Mouse (Mus musculus) stomach, postnatal 0 days (tissue): ENCODE measurements around the gene Hebp1. TPM values are rescaled to one million over a fixed set of nuclear protein-coding genes. Genes with fewer than 3 reads are reported as not detected.

Experiments used
- ATAC-seq: fragments of 200-750 bp; cut with Nextera tagmentation; 2 replicates; pipeline ENCODE4 v1.8.0; 2017; ENCODE audit not compliant: low FRiP score, low TSS enrichment
- DNase-seq: peaks from one replicate; pipeline ENCODE4 v3.0.0-alpha.2; 2016; ENCODE audit warnings: low spot score
- H3K27ac ChIP-seq: fragments of 300-500 bp; sonication (generic); replicated peaks from 2 replicates; pipeline ENCODE4 v1.5.1; 2014; ENCODE audit warnings: mild to moderate bottlenecking, control low read depth
- H3K27me3 ChIP-seq: fragments of 300-500 bp; sonication (generic); 2 replicates; pipeline ENCODE4 v1.6.1; 2014; ENCODE audit warnings: low read length; ENCODE audit not compliant: control insufficient read depth, insufficient read depth
- H3K36me3 ChIP-seq: fragments of 300-500 bp; sonication (generic); 2 replicates; pipeline ENCODE4 v1.6.1; 2014; ENCODE audit warnings: low read length, mixed read lengths; ENCODE audit not compliant: control insufficient read depth, insufficient read depth
- H3K4me1 ChIP-seq: fragments of 300-500 bp; sonication (generic); replicated peaks from 2 replicates; pipeline ENCODE4 v1.6.1; 2014; ENCODE audit warnings: antibody characterized with exemption; ENCODE audit not compliant: control insufficient read depth, insufficient read depth
- H3K4me2 ChIP-seq: fragments of 300-500 bp; sonication (generic); replicated peaks from 2 replicates; pipeline ENCODE4 v1.6.1; 2014; ENCODE audit warnings: low read depth, mild to moderate bottlenecking, control low read depth, moderate library complexity
- H3K4me3 ChIP-seq: fragments of 300-500 bp; sonication (generic); 2 replicates; pipeline ENCODE4 v1.5.1; 2014; ENCODE audit warnings: low read depth, low read length, control low read depth
- H3K9ac ChIP-seq: fragments of 300-500 bp; sonication (generic); 2 replicates; pipeline ENCODE4 v1.6.1; 2014; ENCODE audit warnings: mild to moderate bottlenecking, low read length, control low read depth, mixed read lengths
- H3K9me3 ChIP-seq: fragments of 300-500 bp; sonication (generic); 2 replicates; pipeline ENCODE4 v1.6.1; 2016; ENCODE audit warnings: low read length; ENCODE audit not compliant: control insufficient read depth
- CTCF ChIP-seq: IDR thresholded peaks from 2 replicates; pipeline ENCODE4 v1.5.1; 2016; ENCODE audit warnings: antibody characterized with exemption, low read depth, mild to moderate bottlenecking, moderate library complexity
- EP300 ChIP-seq: optimal IDR thresholded peaks from 2 replicates; pipeline ENCODE3; 2016; ENCODE audit warnings: antibody characterized with exemption
- WGBS: fragments of 180-500 bp; shearing (Covaris S2); extraction: QIAGEN DNeasy Blood & Tissue Kit; methylation state at CpG from one replicate; pipeline ENCODE4 v1.1.7; 2014; 5-methylcytosine and 5-hydroxymethylcytosine counted together
- polyA plus RNA-seq: library from polyadenylated mRNA; unstranded; fragments of >200 nt; fragmentation: Nextera tagmentation; extraction: Ambion mirVana; gene quantifications from 2 replicates; pipeline ENCODE4 v1.2.1, GENCODE M21; 2015

Gene Hebp1
- polyA plus RNA-seq, 1 experiment from 2014 or later, result 33.7 TPM

DNA sequence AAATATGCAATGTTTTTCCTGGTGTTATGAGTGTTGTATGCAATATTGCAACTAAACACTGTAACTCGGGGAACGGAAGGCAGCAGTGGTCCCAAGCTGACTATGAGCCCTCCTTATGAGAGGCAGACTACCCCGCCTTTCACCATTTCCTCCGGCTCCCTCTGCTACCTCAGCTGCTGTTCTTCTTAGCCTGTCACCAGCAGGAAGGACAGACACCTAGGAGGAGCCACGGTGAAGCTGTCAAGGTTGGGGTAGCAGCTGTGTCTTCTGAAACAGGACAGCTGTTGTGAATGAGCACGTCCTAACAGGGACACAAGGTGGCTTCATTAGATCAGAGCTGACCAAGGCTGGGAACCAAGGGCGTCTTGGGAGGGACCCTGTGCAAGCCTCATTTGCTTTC lies 59.6 kb downstream of the Hebp1 start:
- H3K36me3 ChIP-seq, result no peaks in the 10 kb centered on the region; the same call in 1 of the 2 replicates
- no peaks in the 10 kb centered on the region for H3K27me3 ChIP-seq
- no peak overlapping the region for H3K4me2 ChIP-seq
- H3K4me1 ChIP-seq, result no peaks in the 10 kb centered on the region
- no peaks in the 10 kb centered on the region for H3K9me3 ChIP-seq
- ATAC-seq (no peak), DNase-seq (no peak)
- no peak overlapping the region for H3K4me3 ChIP-seq
- no peak overlapping the region for H3K27ac ChIP-seq
- H3K9ac ChIP-seq, result no peak overlapping the region
- 66% methylated on average over 7 of the region's 7 CpGs for WGBS
- TF ChIP-seq EP300 (no peak), CTCF (no peak)

DNA sequence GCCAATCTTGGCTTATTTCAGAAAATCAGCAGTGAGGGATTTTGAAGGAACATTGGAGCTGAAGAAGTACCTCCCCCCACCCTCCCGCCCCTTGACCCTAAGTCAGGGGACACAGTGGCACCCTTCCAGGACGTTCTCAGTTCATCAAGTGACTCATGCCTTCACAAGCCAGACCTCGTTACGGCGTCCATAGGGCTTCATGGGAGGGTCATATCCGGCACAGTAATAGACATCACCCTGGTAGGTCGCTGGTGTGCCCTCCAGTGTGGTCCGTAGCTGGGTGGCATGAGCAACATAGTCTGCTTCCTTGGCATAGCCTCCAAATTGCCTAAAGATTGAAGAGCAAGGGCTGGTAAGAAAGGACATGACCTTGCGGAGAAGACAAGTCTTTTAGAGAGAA lies 60.1 kb downstream of the Hebp1 start:
- Histone ChIP-seq H3K4me2 (no peak overlapping the region), H3K4me3 (no peak overlapping the region), H3K27ac (no peak overlapping the region), H3K4me1 (no peaks in the 10 kb centered on the region), H3K9ac (no peak overlapping the region), H3K9me3 (no peaks in the 10 kb centered on the region), H3K27me3 (no peaks in the 10 kb centered on the region), H3K36me3 (no peaks in the 10 kb centered on the region; the same call in 1 of the 2 replicates)
- TF ChIP-seq EP300 (no peak), CTCF (no peak)
- no peak for DNase-seq
- no peak for ATAC-seq
- WGBS, result 74% methylated on average over 9 of the region's 9 CpGs

DNA sequence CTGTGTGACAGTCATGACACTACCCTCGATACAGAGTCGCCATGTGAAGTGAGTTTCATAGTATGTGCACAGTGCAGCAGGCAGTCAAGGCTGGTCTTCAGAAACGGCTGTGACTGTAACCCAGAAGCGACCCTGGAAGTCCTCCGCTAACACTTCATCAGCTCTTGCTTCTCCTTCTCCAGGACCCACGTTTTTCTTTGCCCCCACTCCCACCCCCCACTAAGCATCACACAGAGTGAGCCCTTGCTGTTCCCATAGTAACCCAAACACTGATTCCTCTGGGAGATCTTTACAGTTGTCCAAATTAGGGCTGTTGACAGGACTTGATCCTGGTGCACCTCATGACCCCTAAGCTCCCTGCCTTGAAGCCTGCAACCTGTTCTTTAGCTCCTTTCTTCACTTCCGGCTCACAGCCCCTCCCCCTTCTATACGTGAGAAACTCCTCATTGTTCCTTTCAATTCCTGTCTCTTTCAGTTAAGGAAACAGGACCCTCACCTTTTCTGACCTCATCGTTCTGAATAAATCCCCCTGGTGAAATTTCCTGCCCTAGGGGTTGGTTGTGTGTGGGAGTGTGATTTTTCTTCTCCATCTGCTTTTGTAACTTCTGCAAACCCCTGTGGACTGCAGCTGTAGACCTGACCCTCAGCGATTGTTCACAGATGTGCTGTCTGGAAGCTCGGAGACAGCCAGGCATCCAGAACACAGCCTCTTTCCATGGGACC lies 61.2 kb downstream of the Hebp1 start:
- DNase-seq (no peak), ATAC-seq (no peak)
- no peak overlapping the region for H3K4me2 ChIP-seq
- H3K9ac ChIP-seq, result no peak overlapping the region
- H3K27ac ChIP-seq, result 0 out of 2 replicates have a peak overlapping the region, but pooled peaks have one; percentile 8
- no peaks in the 10 kb centered on the region for H3K4me1 ChIP-seq
- TF ChIP-seq CTCF, result no peak
- TF ChIP-seq EP300, result no peak
- H3K9me3 ChIP-seq, result no peaks in the 10 kb centered on the region
- H3K36me3 ChIP-seq, result no peaks in the 10 kb centered on the region; the same call in 1 of the 2 replicates
- WGBS, result 36% methylated on average over 11 of the region's 11 CpGs
- H3K4me3 ChIP-seq, result no peak overlapping the region
- H3K27me3 ChIP-seq, result no peaks in the 10 kb centered on the region

DNA sequence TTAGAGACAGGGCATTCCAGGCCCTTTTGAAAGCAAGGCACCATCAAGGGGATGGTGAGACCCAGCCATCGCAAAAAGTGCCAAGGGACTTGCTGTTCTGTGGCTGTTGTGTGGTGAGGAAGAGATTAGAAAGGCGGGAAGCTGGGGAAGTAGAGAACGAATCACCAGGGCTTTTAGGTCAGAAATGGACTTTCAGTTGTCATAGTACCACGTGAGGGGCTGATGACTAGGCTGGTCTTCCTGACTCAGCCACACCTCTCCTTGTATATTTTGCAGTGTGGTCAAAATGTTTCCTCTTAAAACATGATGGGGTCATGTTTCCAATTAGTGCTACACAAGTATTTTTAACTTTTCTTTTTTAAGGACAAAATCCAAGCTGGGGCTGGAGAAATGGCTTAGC lies 62.1 kb downstream of the Hebp1 start:
- no peaks in the 10 kb centered on the region for H3K27me3 ChIP-seq
- no peak overlapping the region for H3K27ac ChIP-seq
- no peak for ATAC-seq
- WGBS, result 80% methylated on average over 4 of the region's 4 CpGs
- no peak overlapping the region for H3K9ac ChIP-seq
- TF ChIP-seq CTCF, result no peak
- TF ChIP-seq EP300, result no peak
- no peak overlapping the region for H3K4me3 ChIP-seq
- DNase-seq, result no peak
- H3K9me3 ChIP-seq, result no peaks in the 10 kb centered on the region
- H3K4me1 ChIP-seq, result no peaks in the 10 kb centered on the region
- no peaks in the 10 kb centered on the region; the same call in 1 of the 2 replicates for H3K36me3 ChIP-seq
- no peak overlapping the region for H3K4me2 ChIP-seq

DNA sequence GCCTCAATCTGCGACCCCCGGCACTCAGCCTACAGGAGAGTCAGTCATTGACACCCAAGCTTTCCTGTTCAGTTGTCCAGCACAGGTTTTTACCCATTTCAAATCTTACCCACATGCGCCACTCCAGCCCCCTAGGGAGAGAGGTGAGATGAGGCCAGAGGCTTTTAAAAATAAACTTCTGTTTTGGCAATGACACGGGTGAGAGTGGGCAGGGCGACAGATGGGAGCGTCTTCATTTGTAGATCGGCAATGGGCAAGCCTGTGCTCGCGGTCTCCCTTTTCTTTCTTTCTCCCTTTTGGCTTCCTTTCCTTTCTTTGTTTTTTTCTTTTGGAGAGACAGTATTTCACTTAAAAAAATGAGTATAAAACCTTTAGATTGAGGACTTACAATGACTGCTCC lies 64.3 kb downstream of the Hebp1 start:
- Histone ChIP-seq H3K4me3 (no peak overlapping the region), H3K36me3 (no peaks in the 10 kb centered on the region; the same call in 1 of the 2 replicates), H3K27ac (no peak overlapping the region), H3K4me1 (no peaks in the 10 kb centered on the region), H3K9ac (no peak overlapping the region), H3K4me2 (no peak overlapping the region), H3K9me3 (no peaks in the 10 kb centered on the region), H3K27me3 (no peaks in the 10 kb centered on the region)
- DNase-seq, result no peak
- no peak for ATAC-seq
- no peak for TF ChIP-seq CTCF
- no peak for TF ChIP-seq EP300
- 89% methylated on average over 9 of the region's 9 CpGs for WGBS

DNA sequence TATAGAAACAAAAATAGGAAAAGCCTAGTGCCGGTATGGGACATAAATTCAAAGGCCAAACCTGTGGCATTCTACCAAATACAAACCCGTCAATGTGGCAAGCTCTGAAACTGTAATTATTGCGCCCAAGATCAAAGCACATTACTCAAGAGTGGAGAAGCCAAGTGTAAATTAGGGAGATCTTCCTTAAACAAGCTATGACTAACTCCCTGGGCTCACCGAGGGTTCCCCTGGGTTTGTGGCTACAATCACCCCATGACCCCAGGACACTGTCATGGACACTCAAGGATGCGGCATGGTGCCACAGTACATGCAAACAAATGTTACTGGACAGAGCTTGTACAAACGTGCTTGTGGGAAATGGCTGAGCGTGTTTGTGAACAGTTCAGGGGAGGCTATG lies 64.7 kb downstream of the Hebp1 start:
- ATAC-seq, result no peak
- TF ChIP-seq CTCF (no peak), EP300 (no peak)
- WGBS, result 83% methylated on average over 7 of the region's 7 CpGs

More for the DNA sequence above, 64.7 kb downstream of the Hebp1 start:
- no peak overlapping the region for H3K27ac ChIP-seq
- no peaks in the 10 kb centered on the region for H3K27me3 ChIP-seq
- H3K9ac ChIP-seq, result no peak overlapping the region
- H3K4me2 ChIP-seq, result no peak overlapping the region
- H3K9me3 ChIP-seq, result no peaks in the 10 kb centered on the region
- H3K4me1 ChIP-seq, result no peaks in the 10 kb centered on the region
- H3K36me3 ChIP-seq, result no peaks in the 10 kb centered on the region; the same call in 1 of the 2 replicates
- no peak for DNase-seq
- no peak overlapping the region for H3K4me3 ChIP-seq
